Mouse (Mus musculus) kidney, adult 2 months (tissue): Measurements from ENCODE around the gene Rnf41. TPM values are rescaled to one million over a fixed set of nuclear protein-coding genes. Genes with fewer than 3 reads are reported as not detected.

Experiments
- DNase-seq: peaks from one replicate; pipeline ENCODE4 v3.0.0; 2021
- H3K27ac ChIP-seq: fragments of 200-500 bp; 2 replicates; pipeline ENCODE4 v1.5.1; 2012; ENCODE audit warnings: low read depth, low read length, control low read depth, inconsistent platforms; ENCODE audit not compliant: insufficient read depth
- H3K27me3 ChIP-seq: fragments of 200-500 bp; replicated peaks from 2 replicates; pipeline ENCODE4 v1.6.1; 2012; ENCODE audit warnings: mild to moderate bottlenecking, moderate library complexity, low read length, inconsistent platforms; ENCODE audit not compliant: control insufficient read depth, insufficient read depth
- H3K36me3 ChIP-seq: fragments of 200-500 bp; 2 replicates; pipeline ENCODE4 v1.6.1; 2012; ENCODE audit warnings: mild to moderate bottlenecking, moderate library complexity, low read length, inconsistent platforms; ENCODE audit not compliant: control insufficient read depth, insufficient read depth
- H3K4me1 ChIP-seq: fragments of 200-500 bp; 2 replicates; pipeline ENCODE4 v1.6.1; 2011; ENCODE audit warnings: low read length; ENCODE audit not compliant: control insufficient read depth, insufficient read depth
- H3K4me3 ChIP-seq: fragments of 200-500 bp; 2 replicates; pipeline ENCODE4 v1.5.1; 2011; ENCODE audit warnings: mild to moderate bottlenecking, low read depth, low read length, control low read depth; ENCODE audit not compliant: insufficient read depth
- CTCF ChIP-seq: fragments of 200-500 bp; conservative IDR thresholded peaks from 2 replicates; pipeline ENCODE4 v1.5.1; 2011; ENCODE audit warnings: low read depth, mild to moderate bottlenecking, control low read depth, low read length, moderate library complexity, mixed read lengths; ENCODE audit not compliant: insufficient read depth, insufficient read length
- POLR2A ChIP-seq: fragments of 200-500 bp; IDR thresholded peaks from one replicate; pipeline ENCODE4 v1.6.1; 2011; ENCODE audit warnings: low read depth, low read length, control low read depth
- WGBS: fragments of 180-500 bp; shearing (Covaris S2); methylation state at CpG from one replicate; pipeline ENCODE4 v1.1.7; 2018; 5-methylcytosine and 5-hydroxymethylcytosine counted together
- polyA plus RNA-seq: library from polyadenylated mRNA; depleted of rRNA; stranded (reverse); fragments of >200 nt; gene quantifications from 2 replicates; pipeline ENCODE4 v1.2.3, GENCODE M21; 2012; rRNA removed

The Rnf41 gene
- polyA plus RNA-seq, 1 experiment: 19.6 TPM

DNA sequence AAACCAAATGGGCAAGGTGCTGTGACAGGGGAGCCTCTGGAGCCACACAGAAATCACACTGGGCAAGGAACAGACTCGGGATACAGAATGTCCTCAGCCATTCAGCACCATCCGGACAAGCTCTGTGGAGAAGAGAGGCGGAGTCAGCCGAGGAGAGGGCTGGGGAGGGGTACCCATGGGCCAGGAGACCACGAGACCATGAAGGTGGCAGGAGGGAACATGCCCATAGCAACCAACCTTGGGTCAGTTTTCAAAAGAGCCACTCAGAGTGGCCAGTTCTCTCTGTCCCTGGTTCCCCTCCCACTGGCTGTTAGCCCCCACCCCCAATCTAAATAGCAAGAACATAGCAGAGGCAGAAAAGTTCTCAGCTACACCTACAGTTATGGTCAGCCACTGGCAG is 79.5 kb downstream of the Rnf41 start:
- WGBS: 28% methylated on average over 5 of the region's 5 CpGs

More for the DNA sequence above, 79.5 kb downstream of the Rnf41 start:
- no peak for DNase-seq
- TF ChIP-seq POLR2A (no peak), CTCF (no peak)
- H3K4me1 ChIP-seq: peaks cover 22% of the 10 kb centered on the region
- H3K4me3 ChIP-seq: no peak overlapping the region
- H3K36me3 ChIP-seq: peaks cover 1% of the 10 kb centered on the region; the same call in 1 of the 2 replicates
- H3K27me3 ChIP-seq: no peaks in the 10 kb centered on the region
- peak overlapping the region; percentile 96; the same call in 1 of the 2 replicates for H3K27ac ChIP-seq

Other genes with a start within 250 kb of the Rnf41 start
- 69.0 and 70.1 TPM in 2 replicates for gene Rbms2, start 231.4 kb upstream of the Rnf41 start, polyA plus RNA-seq
- 0.33 and 0.61 TPM in 2 replicates for gene Gls2, start 217.2 kb upstream of the Rnf41 start, polyA plus RNA-seq
- gene Spryd4, start 199.8 kb upstream of the Rnf41 start, polyA plus RNA-seq: 15.5 and 17.3 TPM in 2 replicates
- not detected in 2 replicates for gene Mip, start 185.8 kb upstream of the Rnf41 start, polyA plus RNA-seq
- gene Timeless, start 179.6 kb upstream of the Rnf41 start, polyA plus RNA-seq: 2.7 and 3.8 TPM in 2 replicates
- gene Apon, start 157.6 kb upstream of the Rnf41 start, polyA plus RNA-seq: not detected in 2 replicates
- 0.08 and 0.30 TPM in 2 replicates for gene Apof, start 143.0 kb upstream of the Rnf41 start, polyA plus RNA-seq
- gene Stat2, start 141.1 kb upstream of the Rnf41 start, polyA plus RNA-seq: 18.6 TPM in 2 replicates
- gene Il23a, start 112.9 kb upstream of the Rnf41 start, polyA plus RNA-seq: 0.05 and 0.10 TPM in 2 replicates
- 18.1 and 21.1 TPM in 2 replicates for gene Pan2, start 108.3 kb upstream of the Rnf41 start, polyA plus RNA-seq
- gene Cnpy2, start 89.2 kb upstream of the Rnf41 start, polyA plus RNA-seq: 90.8 and 118 TPM in 2 replicates
- gene Cs, start 73.9 kb upstream of the Rnf41 start, polyA plus RNA-seq: 252 and 273 TPM in 2 replicates
- 58.7 and 72.3 TPM in 2 replicates for gene Coq10a, start 42.7 kb upstream of the Rnf41 start, polyA plus RNA-seq
- 21.5 and 22.5 TPM in 2 replicates for gene Ankrd52, start 34.5 kb upstream of the Rnf41 start, polyA plus RNA-seq
- gene Slc39a5, start 10.4 kb upstream of the Rnf41 start, polyA plus RNA-seq: 114 and 137 TPM in 2 replicates
- gene Nabp2, start 165 bp upstream of the Rnf41 start, polyA plus RNA-seq: 33.2 and 37.8 TPM in 2 replicates
- 81.3 and 81.4 TPM in 2 replicates for gene Smarcc2, start 47.6 kb downstream of the Rnf41 start, polyA plus RNA-seq
- gene Myl6, start 82.5 kb downstream of the Rnf41 start, polyA plus RNA-seq: 897 and 1,416 TPM in 2 replicates
- 8.4 and 10.6 TPM in 2 replicates for gene Myl6b, start 87.0 kb downstream of the Rnf41 start, polyA plus RNA-seq
- gene Esyt1, start 114.2 kb downstream of the Rnf41 start, polyA plus RNA-seq: 24.5 and 25.5 TPM in 2 replicates
- gene Zc3h10, start 136.1 kb downstream of the Rnf41 start, polyA plus RNA-seq: 10.0 and 11.3 TPM in 2 replicates
- gene Rpl41, start 137.6 kb downstream of the Rnf41 start, polyA plus RNA-seq: 1,799 and 2,275 TPM in 2 replicates
- gene Pa2g4, start 154.3 kb downstream of the Rnf41 start, polyA plus RNA-seq: 18.5 and 25.1 TPM in 2 replicates
- gene Erbb3, start 178.0 kb downstream of the Rnf41 start, polyA plus RNA-seq: 26.9 and 30.2 TPM in 2 replicates
- 520 and 798 TPM in 2 replicates for gene Rps26, start 215.1 kb downstream of the Rnf41 start, polyA plus RNA-seq
- 2.9 and 3.2 TPM in 2 replicates for gene Ikzf4, start 234.3 kb downstream of the Rnf41 start, polyA plus RNA-seq